Comparison of ENCODE assay signal across 12 mouse cellular contexts in the genomic region with DNA sequence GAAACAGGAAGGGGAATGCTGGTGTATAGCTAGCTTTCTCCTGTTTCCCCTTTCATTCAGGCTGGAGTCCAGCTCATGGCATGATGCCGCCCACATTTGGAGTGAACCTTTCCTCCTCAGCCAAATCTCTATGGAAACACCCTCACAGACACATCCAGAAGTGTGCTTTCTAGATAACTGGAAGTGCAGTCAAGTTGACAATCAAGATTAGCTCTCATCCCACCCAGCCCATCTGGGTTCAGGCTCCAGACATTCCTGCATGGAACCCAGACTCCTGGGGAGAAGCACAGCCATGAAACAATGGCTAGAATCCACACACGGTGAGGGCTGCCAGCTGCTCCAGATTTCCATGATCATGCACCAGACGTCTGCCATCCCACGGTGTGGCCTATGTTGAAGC.
DNase-seq lines count a peak whose midpoint lies in the region; ATAC-seq and TF ChIP-seq lines count a peak whose summit lies in the region.
"Had no signal": no experiment of that assay in that cellular context is flagged by ENCODE, and none has a peak within 500 bp of the region (broad histone marks: within the 10 kb centered on the region; RNA-seq: fewer than 3 reads in every experiment).

No protein-coding gene starts in this region.

- no peaks in the 10 kb centered on the region for H3K27me3 ChIP-seq in forebrain, postnatal 0 days (ENCODE audit: insufficient read depth, low read length)
- H3K27me3 ChIP-seq in forebrain, embryonic 15.5 days = no peaks in the 10 kb centered on the region
- H3K27me3 ChIP-seq: hindbrain, embryonic 15.5 days; stomach, embryonic 15.5 days had no signal

- H3K4me3 ChIP-seq in forebrain, postnatal 0 days (ENCODE audit: low read depth, low read length) = no peak overlapping the region
- no peak overlapping the region for H3K4me3 ChIP-seq in forebrain, embryonic 15.5 days
- H3K4me3 ChIP-seq: hindbrain, embryonic 15.5 days; megakaryocyte, embryonic 14.5 days; stomach, embryonic 15.5 days had no signal

- H3K27ac ChIP-seq in forebrain, postnatal 0 days (ENCODE audit: low read depth, low read length) = no peak overlapping the region
- no peak overlapping the region for H3K27ac ChIP-seq in forebrain, embryonic 15.5 days (replicated peaks)
- H3K27ac ChIP-seq: hindbrain, embryonic 15.5 days; stomach, embryonic 15.5 days had no signal

- no peaks in the 10 kb centered on the region for H3K9me3 ChIP-seq in forebrain, postnatal 0 days (ENCODE audit: low read length)
- no peaks in the 10 kb centered on the region for H3K9me3 ChIP-seq in forebrain, embryonic 15.5 days
- H3K9me3 ChIP-seq: hindbrain, embryonic 15.5 days; stomach, embryonic 15.5 days had no signal

- 51% methylated on average over 4 of the region's 4 CpGs for WGBS in forebrain, postnatal 0 days
- WGBS in forebrain, embryonic 15.5 days = 66% methylated on average over 4 of the region's 4 CpGs

- TF ChIP-seq CTCF in forebrain, postnatal 0 days (IDR thresholded peaks at IDR 0.05; ENCODE audit: low read depth) = no peak

- H3K4me1 ChIP-seq in forebrain, postnatal 0 days (ENCODE audit: insufficient read depth) = no peaks in the 10 kb centered on the region
- H3K4me1 ChIP-seq in forebrain, embryonic 15.5 days = peaks cover 13% of the 10 kb centered on the region

- H3K4me2 ChIP-seq in forebrain, postnatal 0 days (ENCODE audit: low read depth) = no peak overlapping the region
- H3K4me2 ChIP-seq in forebrain, embryonic 15.5 days (replicated peaks) = no peak overlapping the region
- H3K4me2 ChIP-seq: hindbrain, embryonic 15.5 days; stomach, embryonic 15.5 days had no signal

- H3K36me3 ChIP-seq in forebrain, postnatal 0 days (ENCODE audit: insufficient read depth) = no peaks in the 10 kb centered on the region
- no peaks in the 10 kb centered on the region for H3K36me3 ChIP-seq in forebrain, embryonic 15.5 days
- H3K36me3 ChIP-seq: hindbrain, embryonic 15.5 days; stomach, embryonic 15.5 days had no signal

- DNase-seq in forebrain, postnatal 0 days = peak; percentile 62
- DNase-seq in lung, postnatal 36 days = peak; percentile 26
- no peak for DNase-seq in lung, postnatal 25 days (ENCODE audit: low spot score)
- peak; percentile 19 to 37 for DNase-seq in layer of hippocampus, postnatal 25 days (ENCODE audit: extremely low spot score in 1 of 2, low spot score in 1 of 2)
- DNase-seq in right cerebral cortex, postnatal 4 days = peak; percentile 61
- no peak for DNase-seq in embryo, embryonic 10 days (ENCODE audit: low spot score)
- DNase-seq in kidney, postnatal 25 days = no peak

- ATAC-seq in forebrain, postnatal 0 days = peak; percentile 58
- ATAC-seq in forebrain, embryonic 15.5 days (replicated peaks) = no peak
- ATAC-seq: forebrain, embryonic 16.5 days had no signal

- H3K9ac ChIP-seq in forebrain, postnatal 0 days = no peak overlapping the region
- no peak overlapping the region for H3K9ac ChIP-seq in forebrain, embryonic 15.5 days (replicated peaks)
- H3K9ac ChIP-seq: hindbrain, embryonic 15.5 days; stomach, embryonic 15.5 days had no signal

Comparison
In these comparisons a context has a peak if more than half of its experiments do, and no peak if none do; other contexts are left out.
1. DNase-seq: peak in forebrain, postnatal 0 days (single experiment), lung, postnatal 36 days (single experiment), layer of hippocampus, postnatal 25 days (2 of 2) and right cerebral cortex, postnatal 4 days (single experiment); none in lung, postnatal 25 days (single experiment), embryo, embryonic 10 days (single experiment) and kidney, postnatal 25 days (0 of 2).